Mouse (Mus musculus) T-helper 2 cell (primary cell): ENCODE data around the gene 4931429L15Rik.
"Not testable (repeated sequence)": the region's sequence is repeated elsewhere in the genome, so short reads cannot be mapped to it uniquely, and the experiment has no call there.

Experiments used
- in situ Hi-C: fragments of 300-600 bp; cut with MboI, MseI; formaldehyde crosslinking; loops from one replicate; pipeline ENCODE4 v1.15.1; 2025; ENCODE audit warnings: high pct_unique_total_duplicates

4931429L15Rik gene

DNA sequence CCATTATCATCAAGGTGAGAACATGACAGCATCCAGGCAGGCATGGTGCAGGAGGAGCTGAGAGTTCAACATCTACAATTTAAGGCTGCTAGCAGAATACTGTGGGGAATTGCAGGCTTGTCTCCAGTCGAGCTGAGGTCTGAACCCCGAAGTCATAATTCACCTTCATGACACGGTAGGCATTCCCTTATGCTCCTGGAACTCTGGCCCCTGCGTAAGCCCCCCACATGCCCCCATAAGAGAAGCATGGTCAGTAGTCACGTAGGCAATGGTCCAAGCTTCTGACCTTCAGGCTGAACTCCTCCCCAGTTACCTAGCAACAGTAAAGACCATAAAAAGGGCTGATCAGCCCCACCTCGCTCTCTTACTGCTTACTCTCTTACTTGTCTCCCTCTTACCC is at the start of gene 4931429L15Rik:
Gene 4931429L15Rik, minus strand, starts transcription at position 101 of the 400 bp plus-strand sequence.
- in situ Hi-C loops = not testable (repeated sequence)

DNA sequence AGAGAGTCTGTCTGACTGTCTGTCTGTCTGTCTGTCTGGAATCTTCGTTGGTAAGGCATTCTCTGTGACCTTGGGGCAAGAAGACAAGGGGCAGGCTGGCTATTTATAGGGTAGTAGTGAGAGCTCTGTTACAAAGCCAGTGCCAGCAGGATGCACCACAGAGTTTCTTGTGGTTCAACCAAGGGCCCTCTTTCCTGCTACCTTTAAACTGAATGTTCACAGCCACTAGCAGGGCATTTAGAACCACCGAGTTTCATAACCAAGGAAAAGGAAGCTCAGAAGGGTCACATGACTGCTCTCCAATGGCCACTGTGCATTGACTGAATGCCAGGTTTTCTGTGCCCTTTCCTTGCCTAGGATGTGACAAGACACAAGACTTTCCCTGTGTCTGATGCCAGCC is 42.7 kb upstream of the 4931429L15Rik start:
- in situ Hi-C loops = loop anchor here (25.0 kb wide), 1 partner anchor 1350 kb away; no protein-coding TSS in a partner anchor

DNA sequence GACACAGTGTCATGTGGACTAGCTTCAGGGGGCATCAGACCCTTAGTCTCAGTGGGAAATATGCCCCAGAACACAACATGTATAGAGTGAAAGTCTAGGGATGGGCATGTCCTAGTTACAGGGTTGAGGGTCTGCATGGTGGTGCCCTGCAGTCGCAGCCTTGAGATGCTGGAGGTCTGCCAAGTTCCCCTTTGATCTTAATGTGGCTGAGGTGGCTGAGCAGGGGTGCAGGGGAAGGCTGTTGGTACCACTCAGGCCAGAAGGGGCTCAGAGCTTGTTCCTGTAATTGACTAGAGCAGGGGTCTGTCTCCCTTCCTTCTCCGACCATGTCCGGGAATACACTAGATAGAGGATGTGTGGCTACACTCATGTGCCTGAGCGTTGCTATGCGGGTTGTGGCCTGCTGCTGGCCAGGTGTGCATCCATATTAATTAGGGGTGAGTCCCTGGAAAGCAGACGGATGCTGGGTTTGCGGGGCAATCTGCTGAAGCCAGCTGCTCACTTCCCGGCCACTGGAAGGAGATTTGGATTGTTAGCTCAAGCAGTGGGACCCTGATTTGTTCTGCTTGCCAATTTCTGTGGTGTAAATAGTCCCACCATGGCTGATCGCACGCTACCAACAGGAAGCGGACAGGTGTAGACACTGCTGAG is 41.8 kb upstream of the 4931429L15Rik start:
- in situ Hi-C loops = loop anchor here (25.0 kb wide), 1 partner anchor 1351 kb away; no protein-coding TSS in a partner anchor

DNA sequence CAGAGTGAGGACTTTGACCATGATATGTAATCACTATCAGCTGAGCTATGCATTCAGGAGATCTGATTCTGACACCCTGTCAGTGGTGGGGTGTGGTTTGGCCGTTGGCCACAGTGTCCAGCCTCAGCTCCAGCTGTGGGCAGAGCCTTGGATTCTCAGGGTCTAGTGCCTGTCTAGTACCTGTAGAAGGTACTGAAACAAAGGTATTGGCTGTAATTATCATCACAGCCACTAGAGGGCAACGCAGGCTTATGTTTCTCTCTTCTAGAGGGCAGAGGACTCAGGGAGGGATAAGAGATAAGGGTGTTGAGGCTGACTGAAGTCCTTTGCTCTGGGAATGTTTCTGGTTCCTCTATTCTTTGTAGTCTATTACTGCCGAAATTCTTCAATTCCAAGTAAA is 34.2 kb upstream of the 4931429L15Rik start:
- in situ Hi-C loops = loop anchor here (25.0 kb wide), 1 partner anchor 1358 kb away; no protein-coding TSS in a partner anchor

DNA sequence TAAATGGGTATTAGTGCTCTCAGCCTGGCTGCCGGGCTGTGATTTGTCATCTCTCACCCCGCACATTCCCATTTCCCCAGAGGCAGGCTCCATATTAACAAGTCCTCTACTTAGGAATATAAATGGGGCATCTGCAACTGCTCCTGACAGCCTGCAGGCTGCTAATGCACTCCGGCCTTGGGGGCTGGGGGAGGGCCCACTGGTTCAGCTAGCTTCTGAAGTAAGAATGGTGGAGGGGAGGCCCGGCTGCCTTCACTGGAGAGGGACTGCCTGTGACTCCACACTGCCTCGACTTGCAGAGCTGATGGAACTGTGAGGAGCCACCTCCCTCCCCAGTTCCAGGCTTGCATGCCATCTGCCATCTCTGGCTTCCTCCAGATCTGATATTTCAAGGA is 33.5 kb upstream of the 4931429L15Rik start:
- in situ Hi-C loops = loop anchor here (25.0 kb wide), 1 partner anchor 1359 kb away; no protein-coding TSS in a partner anchor

DNA sequence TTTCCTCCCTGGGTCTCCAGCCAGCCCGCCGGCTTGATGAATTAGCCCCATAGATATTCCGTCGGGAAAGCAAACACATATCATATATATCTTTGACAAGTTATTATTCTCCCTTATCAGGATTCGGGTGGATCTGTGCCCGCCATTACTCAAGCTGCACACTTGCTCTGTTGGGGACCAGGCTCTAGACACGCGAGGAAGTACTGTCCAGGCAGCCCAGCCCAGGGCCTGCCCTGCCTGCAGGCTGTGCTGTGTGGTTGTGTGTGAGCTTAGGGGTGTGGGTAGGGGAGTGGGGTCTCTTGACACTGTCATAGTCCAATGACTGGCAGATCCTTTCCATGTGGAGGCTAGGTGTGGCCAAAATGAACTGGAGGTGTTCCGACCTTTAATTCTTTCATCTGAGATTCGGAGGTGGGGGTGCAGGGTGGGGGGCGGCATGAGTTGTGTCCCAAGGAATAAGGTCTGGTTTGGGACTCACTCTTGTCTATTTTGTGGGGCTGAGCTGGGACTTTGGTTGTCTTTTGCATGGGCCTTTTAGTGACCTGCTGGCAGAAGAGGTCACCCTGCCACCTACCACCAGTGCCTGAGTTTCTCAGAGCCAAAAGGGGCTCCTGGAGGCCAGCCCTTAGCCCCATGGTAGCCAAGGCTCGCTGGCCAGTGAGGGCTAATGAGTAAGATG is 33.0 kb upstream of the 4931429L15Rik start:
- in situ Hi-C loops = loop anchor here (25.0 kb wide), 1 partner anchor 1360 kb away; no protein-coding TSS in a partner anchor

DNA sequence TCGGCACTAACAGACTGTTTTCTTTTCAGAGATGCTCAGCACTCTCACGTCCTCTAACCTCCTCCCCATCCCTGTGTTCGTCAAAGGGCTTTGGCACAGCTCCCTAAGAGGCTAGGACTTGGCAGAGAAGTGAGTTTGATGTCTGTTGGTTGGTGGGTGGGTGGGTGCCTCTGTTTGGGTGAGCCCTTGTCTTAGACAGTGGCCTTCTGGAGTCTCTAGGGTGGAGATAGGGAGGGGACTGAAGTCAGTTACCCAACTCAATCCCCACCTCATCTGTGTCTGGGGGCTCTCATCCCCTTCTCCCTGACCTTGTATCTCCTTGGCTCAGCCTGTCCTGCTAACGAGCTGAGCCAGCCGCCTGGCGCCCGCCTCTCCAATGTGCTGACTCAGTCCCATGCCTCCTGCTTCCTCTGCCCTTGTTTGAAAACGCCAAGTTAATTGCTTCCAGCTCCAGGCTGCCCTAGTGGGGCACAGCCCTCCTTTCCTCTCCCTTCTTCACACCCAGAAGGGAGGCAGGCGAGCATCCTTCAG is 30.7 kb upstream of the 4931429L15Rik start:
- in situ Hi-C loops = loop anchor here (25.0 kb wide), 1 partner anchor 1362 kb away; no protein-coding TSS in a partner anchor

DNA sequence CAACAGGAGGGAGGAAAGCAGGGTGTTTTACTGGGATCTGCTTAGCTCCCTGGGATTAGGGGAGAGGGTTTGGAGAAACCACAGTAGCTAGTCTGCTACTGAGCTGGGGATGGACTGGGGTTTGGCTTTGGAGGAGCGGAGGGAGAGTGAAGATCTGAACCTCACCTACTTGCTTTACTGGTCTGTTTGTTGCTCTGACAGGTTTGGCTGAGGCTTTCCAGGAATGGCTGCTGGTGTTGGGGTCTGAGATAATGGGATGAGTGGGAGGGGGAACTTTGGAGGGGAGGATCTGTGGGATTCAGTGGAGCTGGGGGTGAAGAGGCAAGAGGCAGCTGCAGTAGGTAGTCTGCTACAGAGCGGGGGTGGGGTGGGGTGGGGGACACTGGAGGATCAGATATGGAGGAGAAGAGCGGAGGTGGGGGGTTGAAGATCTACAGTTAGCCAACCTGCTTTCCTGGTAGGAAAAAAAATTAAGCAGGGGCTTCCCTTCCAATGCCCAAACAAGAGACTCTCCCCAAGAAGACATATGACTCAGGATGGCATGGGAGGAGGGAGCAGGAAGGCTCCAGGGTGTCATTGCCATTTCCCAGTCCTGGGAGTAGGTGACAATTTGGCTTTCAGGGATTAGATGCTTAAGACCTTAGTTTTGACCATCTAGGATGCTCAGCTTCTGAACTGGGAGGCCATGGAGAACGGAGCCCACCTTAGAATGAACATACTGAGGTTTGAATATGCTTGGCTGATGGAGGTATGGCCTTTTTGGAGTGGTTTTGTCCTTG is 26.3 kb upstream of the 4931429L15Rik start:
- in situ Hi-C loops = no loop called here

DNA sequence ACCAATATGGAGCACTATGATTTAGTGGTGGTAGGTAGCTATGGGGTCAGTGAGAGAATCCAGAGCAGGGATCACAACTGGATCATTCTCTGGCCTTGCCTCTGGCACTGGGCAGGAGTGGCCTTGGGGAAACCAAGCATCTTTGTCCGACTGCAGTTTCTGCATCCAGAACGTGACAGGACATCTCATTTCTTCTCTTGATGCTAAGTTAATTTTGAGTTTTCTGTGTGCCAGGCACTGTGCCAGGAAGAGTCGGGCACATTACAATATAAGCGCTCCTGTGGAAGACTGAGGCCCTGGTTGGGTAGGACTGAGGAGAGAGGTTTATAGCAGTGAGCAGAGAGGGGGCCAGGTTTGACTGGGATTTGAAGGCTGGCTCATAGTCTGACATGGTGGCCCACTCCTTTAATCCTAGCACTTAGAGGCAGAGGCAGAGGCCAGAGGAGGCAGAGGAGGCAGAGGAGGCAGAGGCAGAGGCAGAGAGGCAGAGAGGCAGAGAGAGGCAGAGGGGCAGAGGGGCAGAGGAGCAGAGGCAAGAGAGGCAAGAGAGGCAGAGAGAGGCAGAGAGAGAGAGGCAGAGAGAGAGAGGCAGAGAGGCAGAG is 19.4 kb upstream of the 4931429L15Rik start:
- in situ Hi-C loops = no loop called here

DNA sequence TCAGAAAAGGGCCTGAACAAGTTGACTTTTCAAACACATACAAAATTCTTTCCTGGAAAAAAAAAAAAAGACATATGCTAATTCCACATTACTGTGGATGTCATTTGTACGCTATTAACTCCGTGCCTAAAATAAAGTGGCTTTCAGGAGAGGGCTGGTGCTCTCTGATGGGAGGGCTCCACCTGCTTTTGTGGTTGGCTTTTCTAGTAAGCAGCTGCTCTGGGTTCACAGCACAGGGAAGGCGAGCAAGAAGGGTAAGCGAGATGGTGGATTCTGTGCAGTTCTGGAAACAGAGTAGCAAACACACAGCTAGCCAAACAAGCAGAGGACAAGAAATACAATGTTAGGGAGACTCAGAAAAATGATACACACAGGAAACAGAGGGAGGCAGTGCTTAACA is 18.6 kb upstream of the 4931429L15Rik start:
- in situ Hi-C loops = no loop called here

DNA sequence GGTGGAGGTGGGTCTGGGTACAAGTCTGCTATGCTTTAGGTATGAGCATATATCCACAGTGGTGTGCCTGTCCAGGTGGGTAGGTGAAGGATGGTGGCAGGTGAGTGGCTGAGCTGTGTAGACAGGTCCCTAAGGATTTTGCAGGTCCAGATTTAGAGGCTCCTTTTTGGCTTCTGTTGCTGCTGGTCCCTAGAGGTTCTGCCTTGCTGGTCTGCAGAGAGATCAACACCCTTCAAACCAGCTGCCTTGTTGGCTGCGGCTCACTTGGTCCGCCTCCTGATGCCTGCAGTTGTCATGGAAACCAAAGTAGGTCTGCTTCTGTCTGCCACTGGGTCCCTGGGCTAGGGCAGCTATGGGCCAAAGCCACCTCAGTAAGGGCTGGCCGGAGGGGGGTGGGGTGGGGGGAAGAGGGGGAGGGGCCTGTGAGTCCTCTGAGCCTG is 18.1 kb upstream of the 4931429L15Rik start:
- in situ Hi-C loops = no loop called here

DNA sequence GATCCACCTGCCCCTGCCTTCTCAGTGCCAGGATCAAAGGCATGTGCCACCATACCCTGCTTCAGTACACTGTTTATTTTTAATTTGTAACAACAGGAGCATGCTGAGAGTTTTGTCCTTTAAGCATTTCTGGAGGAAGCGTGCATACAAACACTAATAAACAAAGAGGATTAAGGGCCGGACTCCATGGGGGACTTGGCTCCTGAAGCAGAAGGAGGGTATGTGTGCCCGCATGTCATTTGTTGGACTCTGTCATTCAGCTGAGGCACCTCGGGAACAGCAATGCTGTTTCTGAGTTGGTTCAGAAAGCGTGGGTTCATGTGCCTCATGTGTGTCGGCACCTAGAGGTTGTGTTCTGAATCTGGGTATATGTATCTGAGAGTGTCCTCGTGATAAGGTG is 17.5 kb upstream of the 4931429L15Rik start:
- in situ Hi-C loops = no loop called here

DNA sequence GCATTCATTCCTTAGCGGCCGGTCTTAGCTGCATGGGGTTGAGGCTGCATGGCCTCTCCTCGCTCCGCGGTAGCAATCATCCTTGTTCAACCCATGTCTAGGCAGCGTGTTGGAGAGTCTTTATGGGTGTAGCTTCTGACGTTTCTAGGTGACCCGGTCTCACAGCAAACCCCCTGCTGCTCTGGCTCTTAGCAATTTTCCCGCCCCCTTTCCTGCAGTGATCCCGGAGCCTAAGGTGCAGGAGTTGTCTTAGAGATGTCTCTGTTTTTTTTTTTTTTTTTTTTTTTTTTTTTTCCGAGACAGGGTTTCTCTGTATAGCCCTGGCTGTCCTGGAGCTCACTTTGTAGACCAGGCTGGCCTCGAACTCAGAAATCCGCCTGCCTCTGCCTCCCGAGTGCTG is 16.5 kb upstream of the 4931429L15Rik start:
- in situ Hi-C loops = not testable (repeated sequence)

DNA sequence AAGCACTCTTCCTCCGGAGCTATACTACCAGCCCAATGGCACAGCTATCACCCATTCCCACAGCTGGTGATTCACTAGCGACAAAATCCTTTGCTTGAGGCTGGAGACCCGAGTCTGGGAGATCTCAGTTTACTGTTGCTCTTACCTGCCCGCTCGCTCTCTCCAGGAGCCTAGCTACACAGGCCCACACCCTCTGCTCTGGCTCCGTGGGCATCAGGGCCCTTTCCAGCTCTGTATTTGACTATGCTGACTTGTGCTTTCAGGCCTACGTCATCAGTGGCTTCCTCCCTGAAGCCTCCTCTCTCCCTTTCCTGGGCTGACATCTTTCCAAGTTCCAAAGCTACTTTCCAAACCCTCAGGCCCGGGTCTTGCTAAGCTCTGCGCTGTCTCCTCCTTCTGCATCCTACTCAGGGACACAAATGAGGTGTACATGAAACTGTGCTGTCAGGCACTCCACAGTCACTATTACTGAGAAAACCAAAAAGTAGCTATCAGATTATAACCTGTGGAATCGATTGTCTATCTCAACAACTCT is 15.7 kb upstream of the 4931429L15Rik start:
- in situ Hi-C loops = no loop called here

DNA sequence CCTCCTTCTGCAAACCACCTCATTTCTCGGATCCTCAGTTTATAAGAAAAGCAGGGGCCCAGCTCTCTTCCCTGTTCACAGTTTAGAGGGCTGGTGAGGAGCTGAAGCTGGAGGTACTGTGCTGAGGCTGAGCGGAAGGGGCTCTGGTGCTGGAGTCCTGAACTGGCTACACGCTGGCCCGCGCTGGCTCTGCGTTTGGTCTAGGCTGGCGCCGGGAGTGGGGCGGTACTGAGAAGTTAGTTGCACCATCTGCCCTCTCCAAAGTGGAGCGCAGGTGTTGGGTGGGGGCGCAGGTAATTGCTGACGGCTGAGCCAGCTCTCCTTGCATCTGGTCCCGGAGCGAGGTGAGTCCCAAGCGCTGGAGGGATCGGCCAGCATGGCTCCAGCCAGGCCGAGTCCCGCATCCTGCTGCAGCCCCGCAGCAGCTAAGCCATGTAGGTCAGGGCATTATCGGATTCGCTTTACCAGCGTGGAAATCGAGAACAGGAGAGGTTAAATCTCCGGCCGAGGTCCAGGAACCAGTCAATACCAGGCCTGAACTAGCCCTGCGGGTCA is 14.8 kb upstream of the 4931429L15Rik start:
- in situ Hi-C loops = no loop called here

DNA sequence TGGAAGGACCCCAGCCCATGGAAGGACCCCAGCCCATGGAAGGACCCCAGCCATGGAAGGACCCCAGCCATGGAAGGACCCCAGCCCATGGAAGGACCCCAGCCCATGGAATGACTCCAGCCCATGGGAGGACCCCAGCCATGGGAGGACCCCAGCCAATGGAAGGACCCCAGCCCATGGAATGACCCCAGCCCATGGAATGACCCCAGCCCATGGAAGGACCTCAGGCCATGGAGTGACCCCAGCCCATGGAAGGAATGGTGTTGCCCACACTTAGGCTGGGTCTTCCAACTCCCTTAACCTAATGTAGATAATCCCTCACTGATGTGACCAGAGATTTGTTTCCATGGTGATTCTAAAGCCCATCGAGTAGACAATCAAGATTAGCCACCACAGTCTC is 11.5 kb upstream of the 4931429L15Rik start:
- in situ Hi-C loops = no loop called here

DNA sequence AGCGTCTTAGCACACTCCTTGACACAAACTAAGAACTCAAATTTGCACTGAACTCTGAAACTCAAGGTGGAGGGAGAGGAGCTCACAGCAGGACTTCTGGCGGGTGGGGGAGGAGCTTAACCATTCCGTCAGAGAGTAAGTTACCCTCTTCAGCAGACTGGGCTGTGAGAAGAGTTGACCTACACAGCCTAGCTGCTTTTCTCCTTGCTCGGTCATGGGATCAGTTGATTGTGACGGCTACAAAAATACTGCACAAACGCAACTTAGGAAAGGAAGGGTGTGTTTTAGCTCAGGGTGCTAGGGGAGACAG is 10.8 kb upstream of the 4931429L15Rik start:
- in situ Hi-C loops = no loop called here

DNA sequence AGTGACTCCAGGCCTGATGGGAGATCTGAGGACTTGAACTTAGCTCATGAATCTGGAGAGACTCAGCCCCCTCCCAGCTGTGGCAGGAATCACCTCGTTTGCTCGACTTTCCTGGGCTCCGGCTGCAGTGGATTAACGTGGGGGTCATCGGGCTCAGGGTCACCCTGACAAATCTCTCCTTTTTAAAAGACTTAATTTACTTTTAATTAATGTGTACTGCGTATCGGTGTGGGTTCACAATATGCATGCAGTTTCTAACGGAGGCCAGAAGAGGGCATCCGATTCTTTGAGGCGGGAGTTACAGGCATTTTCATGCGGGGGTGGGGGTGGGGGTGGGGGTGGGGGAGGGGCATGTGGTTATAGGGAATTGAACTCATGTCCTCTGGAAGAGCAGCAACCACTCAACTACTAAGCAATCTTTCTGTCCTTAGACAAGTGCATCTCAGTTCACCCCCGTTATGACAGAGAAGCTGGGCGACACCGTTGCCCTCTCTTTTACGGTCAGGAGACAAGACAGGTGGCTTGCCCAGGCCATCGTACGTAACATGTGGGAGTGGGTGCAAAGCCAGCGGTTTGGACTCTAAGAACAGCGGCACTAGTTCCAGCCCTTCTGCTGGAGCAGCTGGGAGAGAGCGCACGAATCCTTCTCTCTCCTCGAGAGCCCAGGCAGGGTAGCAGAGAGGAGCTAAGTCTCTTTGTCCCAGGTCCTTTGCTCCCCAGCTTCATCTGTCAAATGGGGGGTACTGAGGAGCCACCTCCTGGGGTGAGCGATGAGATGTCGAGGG is 10.2 kb upstream of the 4931429L15Rik start:
- in situ Hi-C loops = no loop called here

DNA sequence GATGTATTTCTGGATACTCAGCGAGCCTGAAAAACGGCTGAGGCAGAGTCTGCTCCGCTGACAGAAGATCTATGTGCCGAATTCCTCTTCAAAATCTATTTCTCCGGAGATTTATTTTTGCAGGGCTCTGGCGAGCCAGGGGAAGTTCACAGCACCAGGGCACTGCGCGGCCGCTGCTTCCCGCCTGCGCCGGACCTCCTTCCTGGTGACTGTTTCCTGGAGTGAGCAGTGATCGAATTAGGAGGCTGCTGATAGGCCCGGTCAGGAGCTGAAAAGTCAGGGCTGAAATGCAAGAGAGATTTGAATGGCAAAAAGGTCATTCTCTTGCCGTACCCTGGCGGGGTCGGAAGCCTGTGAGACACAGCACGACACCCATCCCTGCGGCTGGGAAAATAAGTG is 9.5 kb upstream of the 4931429L15Rik start:
- in situ Hi-C loops = no loop called here

DNA sequence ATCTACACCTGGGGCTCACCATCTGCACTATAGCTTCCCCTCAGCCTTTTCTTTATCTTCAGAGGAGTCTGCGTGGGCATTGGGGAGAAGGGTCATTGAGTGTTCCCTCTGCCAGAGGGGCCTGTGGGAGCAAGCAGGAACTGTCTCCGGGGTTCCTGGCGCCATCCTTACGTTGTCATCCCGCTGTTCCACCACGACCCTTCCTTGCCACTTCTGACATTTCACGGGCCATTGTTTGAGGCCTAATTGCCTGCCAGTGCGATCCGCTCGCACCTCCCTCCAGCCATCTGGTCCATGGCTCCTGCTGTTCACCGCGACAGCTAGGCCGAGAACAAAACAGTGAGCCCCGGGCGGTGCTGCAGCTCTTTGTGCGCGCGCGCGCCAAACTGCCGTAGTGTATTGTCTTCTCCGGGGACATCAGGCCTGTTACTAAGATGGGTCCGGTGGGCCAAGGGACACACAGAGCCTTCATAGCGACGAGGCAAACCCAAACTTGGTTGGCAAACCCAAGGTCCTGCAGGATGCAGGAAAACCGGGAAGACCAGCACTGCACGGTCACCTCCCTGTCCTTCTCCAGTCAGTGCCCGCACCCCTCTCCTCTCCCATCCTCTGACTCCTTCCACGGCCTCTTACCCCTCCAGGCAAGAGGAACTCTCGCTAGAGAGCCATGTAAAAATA is 8.9 kb upstream of the 4931429L15Rik start:
- in situ Hi-C loops = no loop called here
